Mouse (Mus musculus) limb, embryonic 10.5 days (tissue): Measurements from ENCODE around the gene Zp1. TPM values are rescaled to one million over a fixed set of nuclear protein-coding genes. Genes with fewer than 3 reads are reported as not detected.

Experiments used
- DNase-seq: peaks from one replicate; pipeline ENCODE4 v3.0.0-alpha.2; 2017; ENCODE audit warnings: low spot score
- H3K27ac ChIP-seq: fragments of 300-500 bp; sonication (generic); 2 replicates; pipeline ENCODE4 v1.5.1; 2016; ENCODE audit warnings: mild to moderate bottlenecking
- H3K27me3 ChIP-seq: fragments of 300-500 bp; sonication (generic); 2 replicates; pipeline ENCODE4 v1.6.1; 2016; ENCODE audit warnings: low read depth, mild to moderate bottlenecking; ENCODE audit not compliant: poor library complexity, severe bottlenecking
- H3K36me3 ChIP-seq: fragments of 300-500 bp; sonication (generic); 2 replicates; pipeline ENCODE4 v1.6.1; 2016; ENCODE audit warnings: mild to moderate bottlenecking, moderate library complexity
- H3K4me1 ChIP-seq: fragments of 300-500 bp; sonication (generic); 2 replicates; pipeline ENCODE4 v1.6.1; 2016
- H3K4me3 ChIP-seq: fragments of 300-500 bp; sonication (generic); 2 replicates; pipeline ENCODE4 v1.5.1; 2016; ENCODE audit warnings: mild to moderate bottlenecking, moderate library complexity
- H3K9me3 ChIP-seq: fragments of 300-500 bp; sonication (generic); replicated peaks from 2 replicates; pipeline ENCODE4 v1.6.1; 2016; ENCODE audit warnings: mild to moderate bottlenecking
- WGBS: fragments of 180-500 bp; shearing (Covaris S2); methylation state at CpG from one replicate; pipeline ENCODE4 v1.1.7; 2016; 5-methylcytosine and 5-hydroxymethylcytosine counted together
- polyA plus RNA-seq: library from polyadenylated mRNA; unstranded; fragments of >200 nt; fragmentation: Nextera tagmentation; extraction: Ambion mirVana; gene quantifications from 2 replicates; pipeline ENCODE4 v1.2.1, GENCODE M21; 2016

The Zp1 gene
- polyA plus RNA-seq, 1 experiment from 2014 or later, result not detected

DNA sequence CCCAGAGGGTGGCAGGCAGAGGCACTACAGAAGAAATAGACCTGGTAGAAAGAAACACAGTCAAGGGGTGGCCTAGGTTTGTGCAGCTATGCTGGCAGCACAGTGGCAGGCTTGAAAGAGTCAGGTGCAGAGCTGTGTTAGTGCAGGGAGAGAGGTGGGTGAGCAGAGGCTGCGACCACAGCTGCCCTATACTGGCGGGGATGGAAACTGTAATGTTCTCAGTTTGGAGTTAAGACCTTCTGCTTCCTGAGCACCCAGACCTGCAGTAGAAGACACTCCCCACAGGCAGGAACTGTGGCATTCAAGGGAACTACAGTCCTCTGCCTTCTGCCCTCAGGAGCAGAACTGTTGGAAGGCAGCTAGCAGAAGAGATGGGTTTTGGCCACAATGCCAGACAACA is 5.6 kb downstream of the Zp1 start:
- WGBS, result 82% methylated on average over 2 of the region's 2 CpGs
- no peak for DNase-seq

DNA sequence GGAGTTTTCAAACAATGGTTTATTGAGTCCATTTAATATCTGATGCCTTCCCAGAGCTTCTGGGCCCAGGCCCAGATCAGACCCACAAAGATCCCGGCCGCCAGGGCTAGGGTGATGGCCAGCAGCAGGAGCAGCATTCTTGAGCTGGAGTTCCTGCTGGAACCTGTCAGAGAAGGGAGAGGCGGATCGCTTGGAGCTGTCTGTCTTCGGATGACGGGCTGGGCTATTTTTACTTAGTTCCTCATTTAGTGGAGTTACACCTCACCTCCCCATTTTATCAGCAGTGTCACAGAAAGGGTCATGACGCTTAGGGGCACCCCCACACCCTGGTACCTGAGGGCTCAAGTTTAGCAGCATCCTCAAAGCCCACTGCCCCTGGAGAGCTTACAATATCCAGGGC is 6.1 kb downstream of the Zp1 start:
- Histone ChIP-seq H3K36me3 (peaks cover 3% of the 10 kb centered on the region; the same call in 1 of the 2 replicates), H3K9me3 (no peaks in the 10 kb centered on the region), H3K27me3 (no peaks in the 10 kb centered on the region), H3K27ac (no peak overlapping the region), H3K4me3 (no peak overlapping the region), H3K4me1 (no peaks in the 10 kb centered on the region)
- no peak for DNase-seq
- 76% methylated on average over 7 of the region's 7 CpGs for WGBS

More for the DNA sequence above, 5.6 kb downstream of the Zp1 start:
- Histone ChIP-seq H3K27me3 (no peaks in the 10 kb centered on the region), H3K4me3 (no peak overlapping the region), H3K36me3 (no peaks in the 10 kb centered on the region), H3K9me3 (no peaks in the 10 kb centered on the region), H3K27ac (no peak overlapping the region), H3K4me1 (no peaks in the 10 kb centered on the region)

DNA sequence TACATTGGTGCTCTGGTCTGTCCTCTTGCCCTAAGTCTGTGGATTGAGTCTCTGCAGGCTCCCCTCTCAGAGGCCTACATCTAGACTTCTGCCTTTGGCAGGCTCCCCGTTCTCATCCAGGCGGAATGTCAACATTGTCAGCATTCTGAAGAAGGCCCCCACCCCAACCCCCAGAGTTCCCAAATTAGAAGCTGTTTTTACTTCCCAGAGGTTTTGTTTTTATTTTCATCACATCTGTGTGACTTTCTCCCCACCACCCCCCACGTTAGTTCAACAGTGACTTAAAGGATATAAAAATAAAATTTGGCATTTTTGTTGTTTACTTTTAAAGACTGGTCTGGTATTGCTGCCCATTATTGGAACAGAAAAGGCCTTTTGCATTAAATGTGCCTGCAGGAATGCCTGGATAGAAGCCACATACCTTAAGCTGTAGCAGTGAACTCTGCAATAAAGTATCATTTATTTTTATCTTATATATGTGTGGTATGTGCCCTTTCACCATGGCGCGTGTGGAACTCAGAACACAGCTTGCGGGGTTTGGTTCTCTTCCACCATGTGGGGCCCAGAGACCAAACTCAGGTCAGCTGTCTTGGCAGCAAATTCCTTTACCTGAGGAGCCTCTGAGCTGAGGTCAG is 11.2 kb downstream of the Zp1 start:
- Histone ChIP-seq H3K4me3 (no peak overlapping the region), H3K27ac (no peak overlapping the region), H3K27me3 (no peaks in the 10 kb centered on the region), H3K4me1 (0 out of 2 replicates have a peak, but pooled peaks cover 5% of the 10 kb centered on the region), H3K36me3 (peaks cover 52% of the 10 kb centered on the region), H3K9me3 (no peaks in the 10 kb centered on the region)
- no peak for DNase-seq
- 91% methylated on average over 6 of the region's 6 CpGs for WGBS

DNA sequence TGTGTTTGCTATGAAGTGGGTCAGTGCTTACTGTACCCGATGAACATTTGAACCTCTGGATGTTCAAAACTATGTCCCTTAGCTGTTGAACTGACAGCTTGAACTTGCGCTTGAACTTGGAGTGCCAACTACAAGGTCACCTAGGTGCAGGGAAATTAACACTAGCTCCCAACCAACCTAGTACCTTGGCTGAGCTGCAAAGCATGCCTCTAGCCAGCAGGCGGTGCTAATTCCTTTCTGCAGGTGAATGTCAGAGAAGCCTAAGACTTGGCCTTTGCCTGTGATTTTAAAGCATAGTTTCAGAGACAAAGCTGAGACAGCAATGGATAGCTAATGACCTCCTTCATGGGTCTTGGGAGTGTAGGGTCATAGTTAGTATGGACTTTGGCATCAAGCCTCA is 12.5 kb downstream of the Zp1 start:
- H3K4me1 ChIP-seq, result 0 out of 2 replicates have a peak, but pooled peaks cover 5% of the 10 kb centered on the region
- H3K36me3 ChIP-seq, result peaks cover 66% of the 10 kb centered on the region
- no peak overlapping the region for H3K27ac ChIP-seq
- WGBS, result 57% methylated on average over 3 of the region's 3 CpGs
- H3K9me3 ChIP-seq, result no peaks in the 10 kb centered on the region
- no peaks in the 10 kb centered on the region for H3K27me3 ChIP-seq
- DNase-seq, result peak; percentile 50
- no peak overlapping the region for H3K4me3 ChIP-seq

DNA sequence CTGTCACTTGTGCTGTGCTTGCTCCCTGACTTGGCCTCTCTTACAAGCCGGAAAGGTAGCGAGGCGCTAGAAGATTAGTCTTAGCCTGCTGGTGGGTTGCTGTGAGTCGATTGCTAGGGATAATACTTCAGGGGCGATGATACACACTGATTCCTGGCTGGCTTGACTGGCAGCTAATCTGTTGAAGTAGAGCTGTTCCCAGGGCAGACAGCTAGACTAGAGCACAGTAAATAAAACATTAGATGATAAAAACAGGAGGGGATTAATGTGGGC is 14.8 kb downstream of the Zp1 start:
- H3K27me3 ChIP-seq, result no peaks in the 10 kb centered on the region
- no peak overlapping the region for H3K4me3 ChIP-seq
- H3K27ac ChIP-seq, result no peak overlapping the region
- no peak for DNase-seq
- 91% methylated on average over 5 of the region's 5 CpGs for WGBS
- no peaks in the 10 kb centered on the region for H3K9me3 ChIP-seq
- H3K36me3 ChIP-seq, result peaks cover 88% of the 10 kb centered on the region
- H3K4me1 ChIP-seq, result 0 out of 2 replicates have a peak, but pooled peaks cover 5% of the 10 kb centered on the region

DNA sequence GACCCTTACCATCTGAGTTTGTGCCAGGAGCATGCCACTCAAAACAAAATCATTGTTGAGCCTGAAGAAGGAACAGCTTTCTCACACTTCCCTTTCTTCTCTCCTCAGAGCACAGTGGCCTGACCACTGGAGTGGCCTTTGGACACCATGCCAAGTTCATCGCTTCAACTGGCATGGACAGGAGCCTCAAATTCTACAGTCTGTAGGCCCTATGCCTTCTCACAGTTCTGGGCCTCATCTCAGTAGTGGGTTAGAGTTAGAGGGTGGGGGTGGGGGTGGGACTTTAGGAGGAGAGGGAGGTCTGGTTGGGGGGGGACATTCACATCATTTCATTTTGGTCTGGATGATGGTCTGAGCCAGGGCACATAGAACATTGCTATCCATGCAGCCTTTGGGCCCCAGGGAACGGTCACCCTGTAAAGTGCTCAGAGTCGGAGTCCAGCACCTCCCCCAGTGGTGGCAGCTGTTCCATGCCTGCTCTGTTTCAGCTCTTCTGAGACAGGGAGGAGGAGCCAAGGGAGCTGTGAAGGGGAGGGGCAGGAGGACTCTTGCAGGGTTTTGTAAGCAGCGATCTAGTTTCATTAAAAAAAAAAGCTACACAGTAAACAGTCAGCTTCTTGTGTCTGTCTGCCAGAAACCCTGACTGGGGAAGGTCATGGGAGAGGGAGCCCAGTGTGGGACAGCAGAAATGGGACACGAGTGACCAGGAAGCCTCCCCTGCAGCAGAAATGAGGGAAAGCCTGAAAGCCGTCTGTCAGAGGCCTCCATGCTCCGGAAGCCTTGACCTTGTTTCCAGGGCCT is 15.3 kb downstream of the Zp1 start:
- H3K27me3 ChIP-seq, result no peaks in the 10 kb centered on the region
- no peak for DNase-seq
- no peak overlapping the region for H3K27ac ChIP-seq
- peaks cover 93% of the 10 kb centered on the region for H3K36me3 ChIP-seq
- no peaks in the 10 kb centered on the region for H3K9me3 ChIP-seq
- 0 out of 2 replicates have a peak, but pooled peaks cover 5% of the 10 kb centered on the region for H3K4me1 ChIP-seq
- 67% methylated on average over 7 of the region's 7 CpGs for WGBS
- no peak overlapping the region for H3K4me3 ChIP-seq

DNA sequence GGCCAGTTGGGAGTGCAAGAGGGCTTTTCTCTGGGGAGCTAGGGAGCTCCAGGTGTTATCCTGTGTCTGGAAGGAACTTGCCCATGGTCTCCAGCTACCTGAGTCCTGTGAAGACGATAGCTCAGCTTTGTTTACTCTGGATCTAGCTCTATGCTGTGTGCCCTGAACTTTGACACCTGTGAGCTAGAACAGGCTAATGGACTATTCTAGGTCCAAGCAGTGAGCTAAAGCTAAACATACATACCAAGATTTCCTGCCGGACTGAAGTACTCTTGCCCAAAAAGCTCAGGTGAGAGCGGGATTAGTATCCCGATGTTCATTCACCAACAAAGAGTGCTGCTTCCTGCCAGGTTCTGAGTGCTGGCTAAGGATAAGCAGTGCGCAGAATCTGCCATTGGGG is 15.9 kb downstream of the Zp1 start:
- DNase-seq, result no peak
- H3K27ac ChIP-seq, result no peak overlapping the region
- 0 out of 2 replicates have a peak, but pooled peaks cover 5% of the 10 kb centered on the region for H3K4me1 ChIP-seq
- peaks cover 99% of the 10 kb centered on the region for H3K36me3 ChIP-seq
- no peaks in the 10 kb centered on the region for H3K9me3 ChIP-seq
- WGBS, result 96% methylated on average over 5 of the region's 5 CpGs
- H3K27me3 ChIP-seq, result no peaks in the 10 kb centered on the region
- H3K4me3 ChIP-seq, result no peak overlapping the region

DNA sequence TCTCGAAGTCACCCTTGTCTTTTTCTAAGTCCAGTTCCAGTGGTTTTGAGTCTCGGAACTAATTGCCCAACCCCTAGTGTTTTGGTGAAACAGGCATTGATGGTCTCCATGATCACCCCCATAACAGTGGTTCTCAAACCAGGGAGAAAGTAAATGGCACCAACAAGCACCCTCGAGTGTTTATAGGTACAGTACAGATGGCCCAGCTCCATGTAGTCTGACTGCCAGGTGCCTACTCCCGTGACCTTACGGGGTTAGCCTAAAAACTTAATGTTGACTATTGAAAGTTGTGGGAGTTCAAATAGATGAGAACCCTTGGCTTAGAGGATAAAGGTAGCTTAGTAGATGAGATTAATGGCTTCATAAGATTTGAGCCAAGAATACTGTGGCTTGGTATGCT is 19.4 kb downstream of the Zp1 start:
- DNase-seq, result no peak
- Histone ChIP-seq H3K9me3 (no peaks in the 10 kb centered on the region), H3K27ac (no peak overlapping the region), H3K27me3 (no peaks in the 10 kb centered on the region), H3K36me3 (peaks cover 93% of the 10 kb centered on the region), H3K4me1 (peaks cover 18% of the 10 kb centered on the region), H3K4me3 (no peak overlapping the region)
- 93% methylated on average over 5 of the region's 5 CpGs for WGBS

DNA sequence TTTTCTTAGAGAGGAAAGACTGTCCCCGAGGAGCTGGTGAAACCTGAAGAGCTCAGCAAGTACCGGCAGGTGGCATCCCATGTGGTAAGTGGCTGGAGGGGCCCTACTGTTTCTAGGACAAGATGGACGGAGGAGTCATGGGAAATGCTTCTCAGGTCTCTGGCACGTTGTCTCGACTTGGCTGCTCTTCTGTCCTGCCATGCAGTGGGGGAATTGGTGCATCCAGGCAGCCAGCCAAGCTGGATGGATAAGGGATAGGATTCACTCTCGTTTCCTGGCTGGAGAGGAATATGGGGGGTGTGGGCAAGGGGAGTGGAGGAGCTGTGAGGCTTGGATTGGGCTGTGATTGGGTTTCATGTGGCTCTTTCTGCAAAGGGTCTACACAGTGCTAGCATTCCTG is 20.1 kb downstream of the Zp1 start:
- peaks cover 20% of the 10 kb centered on the region for H3K4me1 ChIP-seq
- no peaks in the 10 kb centered on the region for H3K9me3 ChIP-seq
- peaks cover 86% of the 10 kb centered on the region for H3K36me3 ChIP-seq
- H3K27ac ChIP-seq, result no peak overlapping the region
- no peak overlapping the region for H3K4me3 ChIP-seq
- 86% methylated on average over 6 of the region's 6 CpGs for WGBS
- H3K27me3 ChIP-seq, result no peaks in the 10 kb centered on the region
- no peak for DNase-seq

DNA sequence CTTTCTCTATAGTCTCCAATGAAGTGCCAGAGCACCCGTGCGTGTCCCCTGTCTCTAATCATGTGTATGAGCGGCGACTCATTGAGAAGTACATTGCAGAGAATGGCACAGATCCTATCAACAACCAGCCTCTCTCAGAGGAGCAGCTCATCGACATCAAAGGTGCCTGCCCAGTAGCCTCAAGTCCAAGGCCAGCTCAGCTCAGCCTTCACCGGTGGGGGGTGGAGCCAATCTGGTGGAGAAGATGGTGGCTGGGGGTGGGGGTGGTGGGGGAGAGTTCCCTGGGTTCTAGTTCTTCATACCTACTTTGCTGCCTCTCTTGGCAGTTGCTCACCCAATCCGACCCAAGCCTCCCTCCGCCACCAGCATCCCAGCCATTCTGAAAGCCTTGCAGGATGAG is 22.9 kb downstream of the Zp1 start:
- no peak overlapping the region for H3K27ac ChIP-seq
- WGBS, result 93% methylated on average over 8 of the region's 8 CpGs
- no peaks in the 10 kb centered on the region for H3K27me3 ChIP-seq
- DNase-seq, result no peak
- no peak overlapping the region for H3K4me3 ChIP-seq
- H3K9me3 ChIP-seq, result no peaks in the 10 kb centered on the region
- H3K36me3 ChIP-seq, result peaks cover 58% of the 10 kb centered on the region
- H3K4me1 ChIP-seq, result peaks cover 19% of the 10 kb centered on the region

DNA sequence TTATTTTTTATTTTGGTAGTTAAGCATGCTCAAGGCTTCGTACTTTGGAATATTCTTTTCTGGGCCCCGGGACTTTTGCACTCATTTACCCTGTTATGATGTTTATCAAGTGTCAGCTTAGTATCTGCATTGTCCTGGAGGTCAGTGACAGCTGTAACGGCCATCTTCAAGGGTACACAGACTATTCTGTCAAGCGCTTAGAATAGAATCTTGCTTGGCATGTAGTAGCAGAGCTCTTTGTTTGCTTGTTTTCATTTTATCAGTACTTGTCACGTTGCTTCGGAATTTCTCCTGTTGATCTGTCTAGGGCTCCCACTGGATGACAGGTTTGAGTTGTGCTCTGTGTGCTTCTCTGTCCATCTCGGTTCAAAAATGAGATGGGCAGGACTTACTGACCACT is 23.6 kb downstream of the Zp1 start:
- Histone ChIP-seq H3K27ac (no peak overlapping the region), H3K36me3 (peaks cover 51% of the 10 kb centered on the region), H3K4me3 (peak overlapping the region; percentile 86; the same call in 1 of the 2 replicates), H3K9me3 (no peaks in the 10 kb centered on the region), H3K4me1 (peaks cover 19% of the 10 kb centered on the region), H3K27me3 (no peaks in the 10 kb centered on the region)
- WGBS, result 91% methylated on average over 7 of the region's 7 CpGs
- no peak for DNase-seq

DNA sequence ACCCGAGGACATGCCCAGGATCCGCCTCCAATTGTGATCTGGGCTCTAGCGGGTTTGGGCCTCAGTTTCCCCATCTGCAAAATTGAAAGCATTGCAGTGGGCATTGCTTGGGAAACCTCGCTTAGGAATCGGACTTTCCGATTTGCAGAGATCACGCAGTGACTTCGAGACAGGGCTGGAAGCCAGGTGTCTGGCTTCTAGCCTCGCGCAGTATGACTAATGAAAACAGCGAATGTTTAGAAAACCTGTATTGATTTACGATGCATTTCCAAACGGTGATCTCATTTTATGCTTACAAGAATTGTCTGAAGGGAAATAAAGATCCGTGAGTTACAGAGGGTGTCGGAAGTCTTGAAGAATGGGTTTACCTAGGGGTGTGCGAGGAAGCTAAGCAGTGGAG is 24.7 kb downstream of the Zp1 start:
- H3K4me3 ChIP-seq, result peak overlapping the region; percentile 86
- H3K27me3 ChIP-seq, result no peaks in the 10 kb centered on the region
- H3K36me3 ChIP-seq, result peaks cover 40% of the 10 kb centered on the region
- H3K27ac ChIP-seq, result peak overlapping the region; percentile 92
- WGBS, result 2% methylated on average over 16 of the region's 16 CpGs
- no peaks in the 10 kb centered on the region for H3K9me3 ChIP-seq
- peaks cover 19% of the 10 kb centered on the region for H3K4me1 ChIP-seq
- DNase-seq, result no peak

DNA sequence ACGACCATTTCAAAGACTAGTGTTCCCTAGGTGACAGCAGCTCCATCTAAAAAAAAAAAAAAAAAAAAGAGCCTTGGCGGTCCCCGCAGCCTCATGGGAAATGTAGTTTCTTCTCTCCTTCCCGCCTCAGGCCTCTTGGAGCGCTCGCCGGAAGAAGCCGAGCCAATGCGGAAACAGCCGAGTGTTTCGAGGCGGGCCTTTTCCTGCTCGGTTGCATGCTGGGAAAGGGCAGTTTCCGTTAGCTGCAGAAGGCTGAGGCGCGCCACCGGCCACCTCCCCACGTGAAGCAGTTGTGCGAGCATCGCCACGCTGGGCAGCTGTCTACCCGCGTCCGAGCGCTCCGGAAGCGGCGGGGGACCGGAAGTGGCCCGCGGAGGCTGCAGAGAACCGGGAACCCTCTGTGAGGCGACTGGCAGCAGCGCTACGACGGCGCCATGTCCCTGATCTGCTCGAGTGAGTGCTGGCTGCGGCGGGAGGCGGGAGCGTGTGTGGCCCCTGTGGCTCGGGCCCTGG is 25.4 kb downstream of the Zp1 start, which contains the start of gene Prpf19:
Prpf19 (plus strand) TSS at position 216 of the 513 bp plus-strand sequence.
- WGBS, result 0% methylated on average over 43 of the region's 43 CpGs
- Histone ChIP-seq H3K4me1 (peaks cover 19% of the 10 kb centered on the region), H3K4me3 (peak within 1 kb of the TSS; percentile 86), H3K9me3 (no peaks in the 10 kb centered on the region), H3K27me3 (no peaks in the 10 kb centered on the region), H3K27ac (peak within 1 kb of the TSS; percentile 92), H3K36me3 (peaks cover 33% of the 10 kb centered on the region)
- DNase-seq, result peak; percentile 97
